Mouse (Mus musculus): ENCODE measurements around the gene Dennd1b. TPM values are rescaled to one million over a fixed set of nuclear protein-coding genes. Genes with fewer than 3 reads are reported as not detected.

Gene Dennd1b
- polyA plus RNA-seq, 1 experiment: 6.1 TPM

DNA sequence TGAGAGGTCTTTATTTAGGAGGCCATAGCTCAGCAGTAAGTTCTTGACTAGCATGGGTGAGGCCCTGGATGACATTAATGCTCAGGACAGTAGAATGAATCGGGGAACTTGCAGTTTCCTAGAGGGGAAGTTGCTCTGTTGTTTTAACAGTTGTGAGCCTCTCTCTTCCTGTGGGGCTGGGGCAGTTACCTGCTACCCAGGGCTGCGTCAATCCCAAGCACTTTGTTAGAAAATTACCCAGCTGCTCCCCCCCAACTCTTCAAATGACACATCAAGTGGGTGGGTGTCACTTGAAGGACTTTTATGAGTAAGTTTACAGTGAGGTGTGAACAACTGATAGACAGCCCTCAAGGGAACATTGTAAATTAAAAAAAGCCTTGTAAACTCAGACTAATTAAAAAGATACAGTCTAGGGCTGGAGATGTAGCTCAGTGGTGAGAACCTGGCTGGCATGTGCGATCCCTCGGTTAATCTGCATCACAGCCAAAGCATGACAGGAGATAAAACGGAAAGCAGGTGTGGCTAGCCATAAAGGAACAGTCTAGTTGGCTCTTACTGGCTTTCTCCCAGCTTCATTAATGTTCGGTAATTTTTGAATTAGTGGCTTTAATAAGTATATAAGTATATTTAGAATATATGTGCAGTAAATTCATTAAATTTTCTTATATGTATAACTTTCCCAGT, 10.4 kb downstream of the Dennd1b start:
- no peaks in the 10 kb centered on the region for H3K4me1 ChIP-seq (ENCODE audit: control insufficient read depth, insufficient read depth, low read length)
- TF ChIP-seq POLR2A (IDR thresholded peaks at IDR 0.05; ENCODE audit: low read depth, low read length) (no peak), CTCF (conservative IDR thresholded peaks at IDR 0.05; ENCODE audit: insufficient read depth, insufficient read length, low read depth, low read length) (no peak)
- 79% methylated on average over 6 of the region's 6 CpGs for WGBS
- no peaks in the 10 kb centered on the region for H3K27me3 ChIP-seq (replicated peaks; ENCODE audit: control insufficient read depth, insufficient read depth, low read length)
- no peaks in the 10 kb centered on the region for H3K36me3 ChIP-seq (ENCODE audit: control insufficient read depth, insufficient read depth, low read length)
- H3K4me3 ChIP-seq (ENCODE audit: insufficient read depth, low read depth, low read length): no peak overlapping the region
- H3K27ac ChIP-seq (ENCODE audit: insufficient read depth, low read depth, low read length): no peak overlapping the region
- no peak for DNase-seq

DNA sequence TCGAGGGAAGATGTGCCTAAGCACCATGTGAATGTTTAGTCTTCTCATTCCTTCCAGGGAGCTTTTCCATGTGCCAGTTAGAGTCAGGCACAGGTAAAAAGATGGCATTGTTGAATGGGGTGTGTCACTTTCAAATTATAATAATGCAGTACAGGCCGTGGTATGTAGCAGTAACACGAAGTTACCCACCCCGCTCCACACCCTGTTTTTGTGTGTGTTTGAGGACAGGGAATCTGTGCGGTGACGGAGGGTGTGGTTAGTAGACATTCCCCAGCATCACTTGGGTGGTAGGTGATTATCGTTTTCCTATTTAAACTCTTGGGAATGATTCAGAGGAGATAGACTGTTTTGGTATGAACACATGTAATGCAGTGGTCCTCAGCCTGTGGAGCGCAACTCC, 11.6 kb downstream of the Dennd1b start:
- Histone ChIP-seq H3K4me1 (ENCODE audit: control insufficient read depth, insufficient read depth, low read length) (no peaks in the 10 kb centered on the region), H3K4me3 (ENCODE audit: insufficient read depth, low read depth, low read length) (no peak overlapping the region), H3K27ac (ENCODE audit: insufficient read depth, low read depth, low read length) (no peak overlapping the region), H3K36me3 (ENCODE audit: control insufficient read depth, insufficient read depth, low read length) (no peaks in the 10 kb centered on the region), H3K27me3 (replicated peaks; ENCODE audit: control insufficient read depth, insufficient read depth, low read length) (no peaks in the 10 kb centered on the region)
- TF ChIP-seq CTCF (conservative IDR thresholded peaks at IDR 0.05; ENCODE audit: insufficient read depth, insufficient read length, low read depth, low read length) (no peak), POLR2A (IDR thresholded peaks at IDR 0.05; ENCODE audit: low read depth, low read length) (no peak)
- DNase-seq: no peak
- WGBS: 84% methylated on average over 8 of the region's 8 CpGs

GRCm38 (mm10) chr1:138975945-138976344, 12.7 kb downstream of the Dennd1b start:
- TF ChIP-seq CTCF (conservative IDR thresholded peaks at IDR 0.05; ENCODE audit: insufficient read depth, insufficient read length, low read depth, low read length) (no peak), POLR2A (IDR thresholded peaks at IDR 0.05; ENCODE audit: low read depth, low read length) (no peak)
- DNase-seq: no peak
- whole genome bisulfite sequencing: 52% methylated on average over 1 of the region's 1 CpGs
- Histone ChIP-seq H3K4me3 (ENCODE audit: insufficient read depth, low read depth, low read length) (no peak overlapping the region), H3K27me3 (replicated peaks; ENCODE audit: control insufficient read depth, insufficient read depth, low read length) (no peaks in the 10 kb centered on the region), H3K36me3 (ENCODE audit: control insufficient read depth, insufficient read depth, low read length) (no peaks in the 10 kb centered on the region), H3K27ac (ENCODE audit: insufficient read depth, low read depth, low read length) (no peak overlapping the region), H3K4me1 (ENCODE audit: control insufficient read depth, insufficient read depth, low read length) (no peaks in the 10 kb centered on the region)

DNA sequence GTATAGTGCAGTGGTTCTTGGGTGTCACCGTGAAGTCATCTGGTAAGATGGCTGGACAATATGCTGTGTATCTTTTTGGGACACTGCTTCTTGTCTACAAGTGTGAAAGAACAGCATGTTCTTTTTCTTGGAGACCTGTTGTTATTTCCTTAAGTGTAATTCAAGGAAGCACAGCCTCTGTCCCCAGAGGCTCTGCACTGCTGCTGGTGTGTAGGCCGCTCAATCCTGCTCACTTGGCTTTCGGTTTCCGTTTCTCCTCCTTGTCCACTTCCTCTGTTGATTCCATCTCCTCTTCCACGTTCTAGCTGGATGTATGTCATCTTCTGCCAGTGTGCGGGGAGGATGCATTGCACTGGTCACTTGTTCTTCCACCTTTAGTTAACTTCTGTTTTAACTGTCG, 19.0 kb downstream of the Dennd1b start:
- Histone ChIP-seq H3K27me3 (replicated peaks; ENCODE audit: control insufficient read depth, insufficient read depth, low read length) (no peaks in the 10 kb centered on the region), H3K4me1 (ENCODE audit: control insufficient read depth, insufficient read depth, low read length) (no peaks in the 10 kb centered on the region; the same call in 1 of the 2 replicates), H3K27ac (ENCODE audit: insufficient read depth, low read depth, low read length) (peak overlapping the region; percentile 74), H3K36me3 (ENCODE audit: control insufficient read depth, insufficient read depth, low read length) (no peaks in the 10 kb centered on the region), H3K4me3 (ENCODE audit: insufficient read depth, low read depth, low read length) (peak overlapping the region; percentile 28)
- WGBS: 70% methylated on average over 7 of the region's 7 CpGs
- no peak for TF ChIP-seq CTCF (conservative IDR thresholded peaks at IDR 0.05; ENCODE audit: insufficient read depth, insufficient read length, low read depth, low read length)
- DNase-seq: peak; percentile 44

DNA sequence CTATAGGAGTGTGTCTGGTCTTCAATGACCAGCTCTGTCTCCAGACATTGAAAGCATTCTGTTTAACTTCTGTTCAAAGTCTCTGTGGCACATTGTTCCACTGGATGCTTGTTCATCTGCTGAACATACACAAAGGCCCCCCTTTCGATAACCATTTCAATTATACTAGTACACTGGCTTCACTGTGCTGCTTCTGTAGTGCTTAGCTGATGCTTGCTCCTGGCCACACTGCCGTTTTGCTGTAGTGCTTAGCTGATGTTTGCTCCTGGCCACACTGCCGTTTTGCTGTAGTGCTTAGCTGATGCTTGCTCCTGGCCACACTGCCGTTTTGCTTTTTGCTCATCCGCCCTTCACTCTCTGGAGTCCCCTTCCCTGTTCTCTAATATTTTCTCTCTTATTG, 19.4 kb downstream of the Dennd1b start:
- TF ChIP-seq POLR2A (IDR thresholded peaks at IDR 0.05; ENCODE audit: low read depth, low read length): no peak
- TF ChIP-seq CTCF (conservative IDR thresholded peaks at IDR 0.05; ENCODE audit: insufficient read depth, insufficient read length, low read depth, low read length): no peak
- no peaks in the 10 kb centered on the region; the same call in 1 of the 2 replicates for H3K4me1 ChIP-seq (ENCODE audit: control insufficient read depth, insufficient read depth, low read length)
- DNase-seq: no peak
- H3K27me3 ChIP-seq (replicated peaks; ENCODE audit: control insufficient read depth, insufficient read depth, low read length): no peaks in the 10 kb centered on the region
- H3K36me3 ChIP-seq (ENCODE audit: control insufficient read depth, insufficient read depth, low read length): no peaks in the 10 kb centered on the region
- H3K27ac ChIP-seq (ENCODE audit: insufficient read depth, low read depth, low read length): peak overlapping the region; percentile 74
- 69% methylated on average over 5 of the region's 5 CpGs for WGBS
- H3K4me3 ChIP-seq (ENCODE audit: insufficient read depth, low read depth, low read length): peak overlapping the region; percentile 28; the same call in 1 of the 2 replicates

DNA sequence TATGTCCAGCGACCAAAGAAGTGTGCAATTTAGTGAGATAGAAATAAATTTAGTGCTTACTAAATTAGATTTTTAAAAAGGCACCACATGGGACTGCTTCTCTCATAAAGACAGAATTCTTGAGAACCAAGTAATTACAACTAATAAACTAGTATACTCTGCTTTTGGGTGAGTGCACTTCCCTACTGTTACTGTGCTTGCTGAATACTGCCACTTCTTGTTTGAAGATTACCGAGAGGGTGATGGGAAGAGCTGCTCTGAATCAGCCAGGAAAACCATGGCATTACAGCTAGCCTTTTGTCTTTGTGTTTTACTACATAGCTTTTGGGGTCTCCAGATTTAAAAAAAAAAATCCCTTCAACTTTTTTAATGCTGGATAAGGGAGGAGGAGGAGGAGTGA, 19.8 kb downstream of the Dennd1b start:
- Histone ChIP-seq H3K27ac (ENCODE audit: insufficient read depth, low read depth, low read length) (no peak overlapping the region), H3K4me3 (ENCODE audit: insufficient read depth, low read depth, low read length) (no peak overlapping the region), H3K4me1 (ENCODE audit: control insufficient read depth, insufficient read depth, low read length) (no peaks in the 10 kb centered on the region; the same call in 1 of the 2 replicates), H3K36me3 (ENCODE audit: control insufficient read depth, insufficient read depth, low read length) (no peaks in the 10 kb centered on the region), H3K27me3 (replicated peaks; ENCODE audit: control insufficient read depth, insufficient read depth, low read length) (no peaks in the 10 kb centered on the region)
- WGBS: 60% methylated on average over 2 of the region's 2 CpGs
- TF ChIP-seq POLR2A (IDR thresholded peaks at IDR 0.05; ENCODE audit: low read depth, low read length): no peak
- no peak for TF ChIP-seq CTCF (conservative IDR thresholded peaks at IDR 0.05; ENCODE audit: insufficient read depth, insufficient read length, low read depth, low read length)
- DNase-seq: no peak

- TF ChIP-seq CTCF (conservative IDR thresholded peaks at IDR 0.05; ENCODE audit: insufficient read depth, insufficient read length, low read depth, low read length) (no peak), POLR2A (IDR thresholded peaks at IDR 0.05; ENCODE audit: low read depth, low read length) (no peak)
- no peak overlapping the region for H3K4me3 ChIP-seq (ENCODE audit: insufficient read depth, low read depth, low read length)
Measured at GRCm38 (mm10) chr1:138983465-138983864, 20.2 kb downstream of the Dennd1b start.

More at GRCm38 (mm10) chr1:138983465-138983864, 20.2 kb downstream of the Dennd1b start:
- WGBS: 51% methylated on average over 6 of the region's 6 CpGs
- no peaks in the 10 kb centered on the region; the same call in 1 of the 2 replicates for H3K4me1 ChIP-seq (ENCODE audit: control insufficient read depth, insufficient read depth, low read length)
- H3K27me3 ChIP-seq (replicated peaks; ENCODE audit: control insufficient read depth, insufficient read depth, low read length): no peaks in the 10 kb centered on the region
- no peaks in the 10 kb centered on the region for H3K36me3 ChIP-seq (ENCODE audit: control insufficient read depth, insufficient read depth, low read length)
- no peak overlapping the region for H3K27ac ChIP-seq (ENCODE audit: insufficient read depth, low read depth, low read length)
- no peak for DNase-seq
